Mouse (Mus musculus): ENCODE measurements around the gene Atp8b5.

Gene Atp8b5

DNA sequence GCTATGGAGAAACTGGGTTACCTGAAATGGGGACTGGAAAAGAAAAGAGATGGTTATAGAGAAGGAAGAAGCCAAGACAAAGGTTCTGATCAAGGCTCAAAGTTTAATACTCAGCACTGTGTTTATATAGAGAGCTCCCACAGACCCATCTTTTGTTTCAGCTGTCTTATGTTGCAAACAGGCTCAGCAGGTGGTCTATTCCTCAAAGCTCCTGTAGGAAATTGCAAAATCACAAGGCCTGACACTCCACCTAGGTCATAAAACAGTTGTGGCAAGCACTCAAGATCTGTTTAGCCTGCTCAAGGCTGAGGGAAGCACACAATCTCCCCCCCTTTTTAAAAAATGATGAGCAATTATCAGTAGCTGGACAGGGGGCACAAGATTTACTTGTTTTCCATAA lies 69.2 kb downstream of the Atp8b5 start:
- H3K4me1 ChIP-seq (replicated peaks; ENCODE audit: low read depth, low read length): peaks cover 27% of the 10 kb centered on the region
- H3K9me3 ChIP-seq (ENCODE audit: low read length): peaks cover 37% of the 10 kb centered on the region
- H3K36me3 ChIP-seq (ENCODE audit: insufficient read depth, low read length): peaks cover 3% of the 10 kb centered on the region; the same call in 1 of the 2 replicates
- no peak overlapping the region for H3K4me3 ChIP-seq (replicated peaks; ENCODE audit: low read length)
- no peak for TF ChIP-seq CTCF (conservative IDR thresholded peaks at IDR 0.05; ENCODE audit: low read length)
- no peaks in the 10 kb centered on the region for H3K27me3 ChIP-seq (ENCODE audit: insufficient read depth, low read length)

DNA sequence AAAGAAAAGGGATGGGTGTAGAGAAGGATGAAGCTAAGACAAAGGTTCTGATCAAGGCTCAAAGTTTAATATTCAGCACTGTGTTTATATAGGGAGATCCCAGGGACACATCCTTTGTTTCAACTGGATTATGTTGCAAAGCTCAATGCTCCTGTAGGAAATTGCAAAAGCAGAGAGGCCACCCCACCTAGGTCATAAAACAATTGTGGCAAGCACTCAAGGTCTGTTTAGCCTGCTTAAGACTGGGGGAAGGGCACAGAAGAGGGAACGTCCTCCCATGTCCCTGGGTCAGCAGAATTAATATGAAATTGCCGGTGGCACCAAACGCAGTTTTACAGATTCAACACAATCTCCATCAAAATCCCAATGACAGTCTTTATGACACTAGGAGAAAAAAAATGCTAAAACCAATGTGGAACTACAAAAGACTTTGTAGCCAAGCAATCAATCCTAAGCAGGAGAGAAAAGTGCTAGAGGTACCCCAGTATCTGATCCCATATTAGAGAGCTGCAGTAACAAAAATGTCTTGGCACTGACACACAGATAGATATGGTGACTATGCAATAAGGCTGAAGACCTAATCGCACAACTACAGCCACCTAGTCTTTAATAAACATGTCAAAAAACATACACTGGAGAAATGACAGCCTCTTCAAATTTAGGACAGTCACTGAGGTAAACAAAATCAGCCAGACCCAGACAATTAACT lies 73.3 kb downstream of the Atp8b5 start:
- no peaks in the 10 kb centered on the region for H3K27me3 ChIP-seq (ENCODE audit: insufficient read depth, low read length)
- H3K4me3 ChIP-seq (replicated peaks; ENCODE audit: low read length): no peak overlapping the region
- peaks cover 3% of the 10 kb centered on the region; the same call in 1 of the 2 replicates for H3K36me3 ChIP-seq (ENCODE audit: insufficient read depth, low read length)
- H3K9me3 ChIP-seq (ENCODE audit: low read length): peaks cover 31% of the 10 kb centered on the region
- TF ChIP-seq NANOG (IDR thresholded peaks at IDR 0.05; ENCODE audit: borderline replicate concordance, low read length) (no peak), POU5F1 (IDR thresholded peaks at IDR 0.05; ENCODE audit: borderline replicate concordance, low read length) (no peak), CTCF (conservative IDR thresholded peaks at IDR 0.05; ENCODE audit: low read length) (no peak)
- H3K4me1 ChIP-seq (replicated peaks; ENCODE audit: low read depth, low read length): peaks cover 15% of the 10 kb centered on the region

DNA sequence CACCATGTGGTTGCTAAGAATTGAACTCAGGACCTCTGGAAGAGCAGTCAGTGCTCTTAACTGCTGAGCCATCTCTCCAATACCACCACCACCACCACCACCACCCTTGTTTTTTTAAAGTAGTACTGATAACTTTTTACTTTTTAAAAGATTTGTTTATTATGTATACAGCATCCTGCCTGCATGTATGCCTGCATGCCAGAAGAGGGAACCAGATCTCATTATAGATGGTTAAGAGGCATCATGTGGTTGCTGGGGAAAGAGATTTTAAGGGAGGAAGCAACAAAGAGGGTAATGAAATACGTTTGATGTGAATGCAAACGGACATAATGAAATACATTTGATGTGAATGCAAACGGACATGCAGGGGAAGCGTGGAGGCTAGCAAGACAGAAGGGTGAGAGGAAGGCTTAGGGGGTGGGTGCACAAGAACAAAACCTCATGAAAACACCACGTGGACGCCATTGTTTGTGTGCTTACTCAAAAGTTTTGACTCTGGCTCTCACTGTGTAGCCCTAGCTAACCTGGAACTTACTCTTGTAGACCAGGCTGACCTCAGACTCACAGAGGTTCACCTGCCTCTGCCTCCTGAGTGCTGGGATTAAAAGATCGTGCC lies 74.4 kb downstream of the Atp8b5 start:
- Histone ChIP-seq H3K9me3 (ENCODE audit: low read length) (peaks cover 20% of the 10 kb centered on the region), H3K4me3 (replicated peaks; ENCODE audit: low read length) (no peak overlapping the region), H3K4me1 (replicated peaks; ENCODE audit: low read depth, low read length) (peaks cover 15% of the 10 kb centered on the region), H3K36me3 (ENCODE audit: insufficient read depth, low read length) (no peaks in the 10 kb centered on the region), H3K27me3 (ENCODE audit: insufficient read depth, low read length) (no peaks in the 10 kb centered on the region)
- TF ChIP-seq NANOG (IDR thresholded peaks at IDR 0.05; ENCODE audit: borderline replicate concordance, low read length) (no peak), POU5F1 (IDR thresholded peaks at IDR 0.05; ENCODE audit: borderline replicate concordance, low read length) (no peak), CTCF (conservative IDR thresholded peaks at IDR 0.05; ENCODE audit: low read length) (no peak)

DNA sequence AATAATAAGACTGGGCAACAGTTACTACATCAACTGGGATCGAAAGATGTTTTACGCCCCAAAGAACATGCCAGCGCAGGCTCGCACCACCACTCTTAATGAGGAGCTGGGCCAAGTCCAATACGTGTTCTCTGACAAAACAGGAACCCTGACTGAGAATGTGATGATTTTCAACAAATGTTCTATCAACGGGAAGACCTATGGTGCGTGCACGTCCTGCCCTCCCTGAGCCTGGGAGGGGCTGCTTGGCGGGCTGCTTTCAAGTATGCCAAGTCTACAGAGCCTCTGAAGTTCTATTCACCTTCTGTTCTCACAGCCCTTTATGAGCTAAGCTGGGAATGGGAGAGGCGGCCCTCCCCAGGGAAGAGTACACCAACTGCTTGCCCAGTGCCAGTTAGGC lies 75.5 kb downstream of the Atp8b5 start:
- H3K9me3 ChIP-seq (ENCODE audit: low read length): peaks cover 9% of the 10 kb centered on the region
- H3K4me3 ChIP-seq (replicated peaks; ENCODE audit: low read length): no peak overlapping the region
- H3K27me3 ChIP-seq (ENCODE audit: insufficient read depth, low read length): no peaks in the 10 kb centered on the region
- H3K4me1 ChIP-seq (replicated peaks; ENCODE audit: low read depth, low read length): peaks cover 15% of the 10 kb centered on the region
- no peaks in the 10 kb centered on the region for H3K36me3 ChIP-seq (ENCODE audit: insufficient read depth, low read length)
- TF ChIP-seq CTCF (conservative IDR thresholded peaks at IDR 0.05; ENCODE audit: low read length) (no peak), POU5F1 (IDR thresholded peaks at IDR 0.05; ENCODE audit: borderline replicate concordance, low read length) (no peak), NANOG (IDR thresholded peaks at IDR 0.05; ENCODE audit: borderline replicate concordance, low read length) (no peak)

DNA sequence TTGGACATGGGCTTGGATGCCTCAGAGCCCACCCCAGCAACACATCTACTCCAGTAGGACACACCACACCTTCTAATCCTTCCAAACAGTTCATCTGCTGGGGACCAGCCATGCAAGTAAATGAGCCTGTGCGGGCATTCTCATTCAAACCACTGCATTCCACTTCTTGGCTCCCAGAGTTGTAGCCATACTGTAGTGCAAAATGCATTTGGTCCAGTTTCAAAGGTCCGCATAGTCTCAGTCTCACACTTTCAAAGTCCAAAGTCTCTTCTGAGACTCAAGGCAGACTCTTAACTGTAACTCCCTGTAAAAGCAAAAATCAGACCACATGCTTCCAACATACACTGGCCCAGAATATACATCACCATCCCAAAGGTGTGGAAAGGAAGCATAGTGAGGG lies 78.0 kb downstream of the Atp8b5 start:
- H3K27me3 ChIP-seq (ENCODE audit: insufficient read depth, low read length): no peaks in the 10 kb centered on the region
- TF ChIP-seq NANOG (IDR thresholded peaks at IDR 0.05; ENCODE audit: borderline replicate concordance, low read length): no peak
- no peak for TF ChIP-seq POU5F1 (IDR thresholded peaks at IDR 0.05; ENCODE audit: borderline replicate concordance, low read length)
- no peak for TF ChIP-seq CTCF (conservative IDR thresholded peaks at IDR 0.05; ENCODE audit: low read length)
- H3K4me1 ChIP-seq (replicated peaks; ENCODE audit: low read depth, low read length): peaks cover 12% of the 10 kb centered on the region
- no peak overlapping the region for H3K4me3 ChIP-seq (replicated peaks; ENCODE audit: low read length)
- H3K36me3 ChIP-seq (ENCODE audit: insufficient read depth, low read length): no peaks in the 10 kb centered on the region
- no peaks in the 10 kb centered on the region for H3K9me3 ChIP-seq (ENCODE audit: low read length)

DNA sequence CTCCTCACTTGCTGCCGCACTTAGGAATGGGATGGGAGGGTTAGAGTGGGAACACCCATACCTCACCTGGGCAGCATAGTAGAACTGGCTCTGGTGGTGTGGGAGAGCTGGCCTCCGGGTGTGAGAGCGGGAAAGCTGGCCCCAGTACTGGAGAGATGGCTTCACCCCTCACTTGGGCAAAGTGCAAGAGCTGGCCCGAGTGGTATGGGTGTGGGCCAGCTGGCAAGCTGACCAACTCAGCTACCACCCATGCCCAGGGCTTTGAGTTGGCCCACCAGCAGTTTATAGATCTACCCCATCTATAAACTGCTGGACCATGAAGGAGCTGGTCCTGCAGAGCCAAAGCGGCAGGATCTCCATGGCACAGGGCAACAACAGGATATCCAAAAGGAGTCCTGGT lies 82.2 kb downstream of the Atp8b5 start:
- Histone ChIP-seq H3K4me3 (replicated peaks; ENCODE audit: low read length) (no peak overlapping the region), H3K36me3 (ENCODE audit: insufficient read depth, low read length) (no peaks in the 10 kb centered on the region), H3K4me1 (replicated peaks; ENCODE audit: low read depth, low read length) (no peaks in the 10 kb centered on the region), H3K9me3 (ENCODE audit: low read length) (no peaks in the 10 kb centered on the region), H3K27me3 (ENCODE audit: insufficient read depth, low read length) (no peaks in the 10 kb centered on the region)
- no peak for TF ChIP-seq POU5F1 (IDR thresholded peaks at IDR 0.05; ENCODE audit: borderline replicate concordance, low read length)
- TF ChIP-seq NANOG (IDR thresholded peaks at IDR 0.05; ENCODE audit: borderline replicate concordance, low read length): no peak
- TF ChIP-seq CTCF (conservative IDR thresholded peaks at IDR 0.05; ENCODE audit: low read length): no peak

DNA sequence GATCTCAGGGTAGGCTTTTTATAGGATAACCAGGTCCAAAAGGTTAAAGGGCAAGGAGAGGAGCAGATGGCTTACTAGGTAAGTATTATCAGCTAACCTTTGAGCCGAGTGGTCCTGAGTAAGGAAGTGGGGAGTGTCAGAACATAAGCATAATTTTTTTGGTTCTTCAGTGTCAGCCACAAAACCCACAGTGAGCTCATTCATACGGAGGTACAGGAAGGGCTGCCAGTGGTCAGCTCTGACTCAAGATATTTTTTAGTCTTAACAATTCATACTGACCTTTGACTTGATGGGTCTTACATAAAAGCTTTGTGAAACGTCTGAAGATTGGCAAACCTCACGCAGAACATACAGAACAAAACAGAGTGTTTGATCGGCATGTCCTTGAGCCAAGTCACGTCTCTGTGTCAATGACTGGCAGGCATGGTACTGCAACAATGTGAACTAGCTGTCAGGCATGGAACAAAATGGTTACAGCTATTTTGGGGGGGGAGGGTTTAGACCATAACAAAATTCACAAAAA lies 83.1 kb downstream of the Atp8b5 start:
- TF ChIP-seq POU5F1 (IDR thresholded peaks at IDR 0.05; ENCODE audit: borderline replicate concordance, low read length) (no peak), CTCF (conservative IDR thresholded peaks at IDR 0.05; ENCODE audit: low read length) (no peak), NANOG (IDR thresholded peaks at IDR 0.05; ENCODE audit: borderline replicate concordance, low read length) (no peak)

DNA sequence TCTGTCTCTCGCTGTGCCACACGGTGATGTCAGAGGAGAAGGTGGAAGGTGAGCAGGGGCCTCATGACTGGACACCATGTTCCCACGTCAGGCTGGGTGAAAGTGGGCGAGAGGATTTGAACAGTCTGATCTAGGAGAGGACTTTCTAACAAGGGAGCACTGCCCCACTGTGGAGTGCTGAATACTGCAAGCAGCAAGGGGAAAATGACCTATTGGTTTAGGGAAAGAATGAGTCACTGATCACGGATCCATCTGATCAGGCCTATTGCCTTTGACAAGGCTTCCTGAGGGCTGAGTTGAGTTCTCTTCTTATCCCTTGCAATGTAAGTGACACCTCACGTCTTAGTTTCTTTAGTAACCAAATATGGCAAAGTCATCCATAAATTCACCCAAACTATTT lies 86.7 kb downstream of the Atp8b5 start:
- Histone ChIP-seq H3K9me3 (ENCODE audit: low read length) (no peaks in the 10 kb centered on the region), H3K36me3 (ENCODE audit: insufficient read depth, low read length) (no peaks in the 10 kb centered on the region), H3K4me3 (replicated peaks; ENCODE audit: low read length) (no peak overlapping the region), H3K4me1 (replicated peaks; ENCODE audit: low read depth, low read length) (no peaks in the 10 kb centered on the region), H3K27me3 (ENCODE audit: insufficient read depth, low read length) (no peaks in the 10 kb centered on the region)
- no peak for TF ChIP-seq NANOG (IDR thresholded peaks at IDR 0.05; ENCODE audit: borderline replicate concordance, low read length)
- no peak for TF ChIP-seq CTCF (conservative IDR thresholded peaks at IDR 0.05; ENCODE audit: low read length)
- TF ChIP-seq POU5F1 (IDR thresholded peaks at IDR 0.05; ENCODE audit: borderline replicate concordance, low read length): no peak

More for the DNA sequence above, 83.1 kb downstream of the Atp8b5 start:
- no peaks in the 10 kb centered on the region for H3K4me1 ChIP-seq (replicated peaks; ENCODE audit: low read depth, low read length)
- no peaks in the 10 kb centered on the region for H3K36me3 ChIP-seq (ENCODE audit: insufficient read depth, low read length)
- no peaks in the 10 kb centered on the region for H3K27me3 ChIP-seq (ENCODE audit: insufficient read depth, low read length)
- H3K9me3 ChIP-seq (ENCODE audit: low read length): no peaks in the 10 kb centered on the region
- H3K4me3 ChIP-seq (replicated peaks; ENCODE audit: low read length): no peak overlapping the region

All from E14TG2a.4 (cell line).